Mouse (Mus musculus) lung, adult 2 months (tissue): ENCODE results near the gene Lgi1. TPM values are rescaled to one million over a fixed set of nuclear protein-coding genes. Genes with fewer than 3 reads are reported as not detected.

ENCODE experiments used
- DNase-seq: peaks from one replicate; pipeline ENCODE4 v3.0.0; 2022
- H3K4me1 ChIP-seq: fragments of 200-500 bp; 2 replicates; pipeline ENCODE4 v1.6.1; 2011; ENCODE audit warnings: low read length; ENCODE audit not compliant: control insufficient read depth, insufficient read depth
- H3K4me3 ChIP-seq: fragments of 200-500 bp; replicated peaks from 2 replicates; pipeline ENCODE3; 2011; ENCODE audit warnings: low read depth, mild to moderate bottlenecking, control low read depth, low read length; ENCODE audit errors: extremely low read depth
- CTCF ChIP-seq: fragments of 200-500 bp; IDR thresholded peaks from 2 replicates; pipeline ENCODE4 v1.5.1; 2011; ENCODE audit warnings: mild to moderate bottlenecking, low read length, control low read depth; ENCODE audit not compliant: insufficient read depth
- POLR2A ChIP-seq: fragments of 200-500 bp; IDR thresholded peaks from 2 replicates; pipeline ENCODE4 v1.6.1; 2011; ENCODE audit warnings: low read depth, mild to moderate bottlenecking, control low read depth, low read length, borderline replicate concordance; ENCODE audit errors: extremely low read depth
- WGBS: fragments of 180-500 bp; shearing (Covaris S2); methylation state at CpG from one replicate; pipeline ENCODE4 v1.1.7; 2018; 5-methylcytosine and 5-hydroxymethylcytosine counted together
- polyA plus RNA-seq: library from polyadenylated mRNA; depleted of rRNA; stranded (reverse); fragments of >200 nt; gene quantifications from 2 replicates; pipeline ENCODE4 v1.2.3, GENCODE M21; 2012

Gene Lgi1
- polyA plus RNA-seq, 1 experiment, result 0.25 TPM

GRCm38 (mm10) chr19:38260346-38260745 lies 4.0 kb upstream of the Lgi1 start:
- Histone ChIP-seq H3K4me1 (no peaks in the 10 kb centered on the region), H3K4me3 (no peak overlapping the region)
- DNase-seq, result no peak
- no peak for TF ChIP-seq POLR2A
- TF ChIP-seq CTCF, result no peak
- 36% methylated on average over 4 of the region's 4 CpGs for WGBS

GRCm38 (mm10) chr19:38261351-38261750 lies 3.0 kb upstream of the Lgi1 start:
- DNase-seq, result no peak
- no peaks in the 10 kb centered on the region for H3K4me1 ChIP-seq
- no peak overlapping the region for H3K4me3 ChIP-seq
- TF ChIP-seq CTCF (no peak), POLR2A (no peak)
- WGBS, result 62% methylated on average over 5 of the region's 5 CpGs

DNA sequence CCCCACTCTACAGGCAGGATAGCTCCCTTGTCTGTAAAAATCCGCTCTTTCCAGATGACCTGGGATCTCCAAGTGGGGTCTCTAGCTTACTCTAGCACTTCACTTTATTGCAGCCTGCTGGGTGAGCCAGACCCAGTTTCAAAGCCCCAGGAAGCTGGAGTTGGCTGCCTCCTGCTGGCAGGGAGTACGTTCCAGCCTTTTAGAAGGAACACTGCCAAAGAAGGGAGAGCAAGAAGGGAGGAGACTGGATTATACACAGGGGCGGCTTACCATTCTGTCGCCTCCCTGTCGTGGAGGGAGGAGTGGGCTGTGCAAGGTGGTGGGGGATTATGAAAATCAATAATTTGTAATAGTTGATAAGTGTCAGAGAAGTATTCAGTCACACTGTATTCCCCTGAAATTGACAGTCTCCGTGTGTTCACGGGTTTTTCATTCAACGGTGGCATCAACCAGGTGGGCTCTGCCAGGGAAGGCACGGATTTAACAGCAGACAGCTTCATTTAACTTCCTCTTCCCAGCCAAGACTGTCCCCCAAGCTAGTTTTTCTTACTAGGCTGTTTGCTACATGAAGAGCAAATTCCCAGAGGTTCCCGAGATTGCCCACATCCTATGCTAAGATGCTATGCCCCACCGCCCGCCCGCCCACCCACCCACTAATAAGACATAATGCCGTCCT lies 369 bp upstream of the Lgi1 start:
- Histone ChIP-seq H3K4me1 (no peaks in the 10 kb centered on the region), H3K4me3 (no peak overlapping the region)
- 20% methylated on average over 14 of the region's 14 CpGs for WGBS
- no peak for DNase-seq
- no peak for TF ChIP-seq POLR2A
- no peak for TF ChIP-seq CTCF

GRCm38 (mm10) chr19:38265767-38266166 lies 1.4 kb downstream of the Lgi1 start:
- no peak for DNase-seq
- whole genome bisulfite sequencing, result 83% methylated on average over 5 of the region's 5 CpGs
- H3K4me1 ChIP-seq, result no peaks in the 10 kb centered on the region
- H3K4me3 ChIP-seq, result no peak overlapping the region
- no peak for TF ChIP-seq CTCF
- TF ChIP-seq POLR2A, result no peak

- TF ChIP-seq CTCF, result no peak
- no peak for TF ChIP-seq POLR2A
- no peaks in the 10 kb centered on the region for H3K4me1 ChIP-seq
- WGBS, result 79% methylated on average over 5 of the region's 5 CpGs
- no peak overlapping the region for H3K4me3 ChIP-seq
- no peak for DNase-seq
These were observed 3.1 kb downstream of the Lgi1 start for GRCm38 (mm10) chr19:38267469-38267868.

GRCm38 (mm10) chr19:38271071-38271470 lies 6.7 kb downstream of the Lgi1 start:
- DNase-seq, result no peak
- Histone ChIP-seq H3K4me3 (no peak overlapping the region), H3K4me1 (no peaks in the 10 kb centered on the region)
- WGBS, result 37% methylated on average over 6 of the region's 6 CpGs
- TF ChIP-seq CTCF (no peak), POLR2A (no peak)

GRCm38 (mm10) chr19:38273820-38274219 lies 9.5 kb downstream of the Lgi1 start:
- no peaks in the 10 kb centered on the region for H3K4me1 ChIP-seq
- TF ChIP-seq POLR2A (no peak), CTCF (no peak)
- 77% methylated on average over 7 of the region's 7 CpGs for WGBS
- no peak overlapping the region for H3K4me3 ChIP-seq
- DNase-seq, result no peak

GRCm38 (mm10) chr19:38274747-38275421 lies 10.5 kb downstream of the Lgi1 start:
- Histone ChIP-seq H3K4me1 (no peaks in the 10 kb centered on the region), H3K4me3 (no peak overlapping the region)
- WGBS, result 67% methylated on average over 15 of the region's 15 CpGs
- TF ChIP-seq CTCF, result no peak
- no peak for DNase-seq

- TF ChIP-seq CTCF (no peak), POLR2A (no peak)
- 81% methylated on average over 4 of the region's 4 CpGs for WGBS
These were observed 11.9 kb downstream of the Lgi1 start for GRCm38 (mm10) chr19:38276226-38276625.

DNA sequence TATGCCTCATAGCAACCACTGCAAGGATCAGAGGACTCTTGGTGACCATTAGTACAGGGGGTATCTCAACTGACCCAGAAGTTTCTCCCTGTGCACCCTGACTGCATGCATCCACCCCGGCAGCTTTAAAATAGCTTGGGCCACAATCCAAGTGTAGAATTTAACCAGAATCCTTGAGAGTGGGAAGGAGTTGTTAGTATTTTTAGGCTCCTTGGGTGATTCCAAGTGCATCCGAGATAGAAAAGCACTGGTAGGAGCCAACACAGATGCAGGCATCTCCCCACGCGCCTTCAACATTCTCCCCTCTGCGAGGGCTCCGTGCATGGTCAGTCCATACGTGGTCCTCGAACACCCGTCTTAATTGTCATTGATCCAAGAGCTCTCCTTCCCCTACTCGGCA lies 15.9 kb downstream of the Lgi1 start:
- DNase-seq, result no peak
- Histone ChIP-seq H3K4me1 (no peaks in the 10 kb centered on the region), H3K4me3 (no peak overlapping the region)
- WGBS, result 89% methylated on average over 10 of the region's 10 CpGs
- TF ChIP-seq CTCF (no peak), POLR2A (no peak)

More at GRCm38 (mm10) chr19:38276226-38276625, 11.9 kb downstream of the Lgi1 start:
- Histone ChIP-seq H3K4me3 (no peak overlapping the region), H3K4me1 (no peaks in the 10 kb centered on the region)
- no peak for DNase-seq
